Mouse (Mus musculus) thymus, adult 2 months (tissue): ENCODE measurements around the gene Casp3. TPM values are rescaled to one million over a fixed set of nuclear protein-coding genes. Genes with fewer than 3 reads are reported as not detected.

ENCODE experiments used
- DNase-seq: peaks from one replicate; pipeline ENCODE4 v3.0.0; 2021
- H3K27ac ChIP-seq: fragments of 200-500 bp; 2 replicates; pipeline ENCODE4 v1.5.1; 2012; ENCODE audit warnings: low read length, control low read depth; ENCODE audit not compliant: control insufficient read depth, insufficient read depth
- H3K27me3 ChIP-seq: fragments of 200-500 bp; 2 replicates; pipeline ENCODE4 v1.6.1; 2012; ENCODE audit warnings: mild to moderate bottlenecking, low read length, moderate library complexity, mixed read lengths; ENCODE audit not compliant: control insufficient read depth, insufficient read depth
- H3K36me3 ChIP-seq: fragments of 200-500 bp; 2 replicates; pipeline ENCODE4 v1.6.1; 2012; ENCODE audit warnings: mild to moderate bottlenecking, low read length, moderate library complexity; ENCODE audit not compliant: control insufficient read depth, insufficient read depth
- H3K4me1 ChIP-seq: fragments of 200-500 bp; replicated peaks from 2 replicates; pipeline ENCODE4 v1.6.1; 2012; ENCODE audit warnings: low read length; ENCODE audit not compliant: control insufficient read depth, insufficient read depth
- H3K4me3 ChIP-seq: fragments of 200-500 bp; 2 replicates; pipeline ENCODE4 v1.5.1; 2012; ENCODE audit warnings: mild to moderate bottlenecking, low read length, control low read depth, moderate library complexity; ENCODE audit not compliant: control insufficient read depth, insufficient read depth
- CTCF ChIP-seq: fragments of 200-500 bp; IDR thresholded peaks from 2 replicates; pipeline ENCODE4 v1.5.1; 2012; ENCODE audit warnings: mild to moderate bottlenecking, control low read depth, low read length, moderate library complexity, borderline replicate concordance; ENCODE audit not compliant: control insufficient read depth, poor library complexity, insufficient read depth; ENCODE audit errors: extremely low read depth
- POLR2A ChIP-seq: fragments of 200-500 bp; IDR thresholded peaks from 2 replicates; pipeline ENCODE4 v1.6.1; 2012; ENCODE audit warnings: mild to moderate bottlenecking, low read length, control low read depth, moderate library complexity; ENCODE audit not compliant: control insufficient read depth, poor library complexity, insufficient read depth; ENCODE audit errors: extremely low read depth
- WGBS: fragments of 180-500 bp; shearing (Covaris S2); methylation state at CpG from one replicate; pipeline ENCODE4 v1.1.7; 2018; 5-methylcytosine and 5-hydroxymethylcytosine counted together
- polyA plus RNA-seq: library from polyadenylated mRNA; depleted of rRNA; stranded (reverse); fragments of >200 nt; gene quantifications from 2 replicates; pipeline ENCODE4 v1.2.3, GENCODE M21; 2012; rRNA removed

Casp3 gene
- 13.0 and 14.7 TPM in 2 replicates for polyA plus RNA-seq

GRCm38 (mm10) chr8:46616879-46617689 lies at the start of gene Casp3, which contains the start of gene Primpol:
Gene Casp3, plus strand, starts transcription at chr8:46617291.
Gene Primpol, minus strand, starts transcription at chr8:46617212.
- Histone ChIP-seq H3K27me3 (no peaks in the 10 kb centered on the region), H3K4me3 (peak within 1 kb of the TSS; percentile 72)
- DNase-seq, result peak; percentile 95

GRCm38 (mm10) chr8:46567946-46568345 lies 49.1 kb upstream of the Casp3 start:
- H3K27me3 ChIP-seq, result no peaks in the 10 kb centered on the region
- 89% methylated on average over 8 of the region's 8 CpGs for WGBS
- H3K4me3 ChIP-seq, result no peak overlapping the region
- TF ChIP-seq POLR2A (no peak), CTCF (no peak)
- H3K4me1 ChIP-seq, result no peaks in the 10 kb centered on the region
- H3K36me3 ChIP-seq, result no peaks in the 10 kb centered on the region
- no peak for DNase-seq
- H3K27ac ChIP-seq, result no peak overlapping the region

More at GRCm38 (mm10) chr8:46616879-46617689, at the start of gene Casp3, which contains the start of gene Primpol:
- H3K27ac ChIP-seq, result peak within 1 kb of the TSS; percentile 32
- 0 out of 2 replicates have a peak, but pooled peaks have one; percentile 20 for TF ChIP-seq CTCF
- TF ChIP-seq POLR2A, result peak; percentile 71; the same call in 1 of the 2 replicates
- peaks cover 17% of the 10 kb centered on the region for H3K4me1 ChIP-seq
- H3K36me3 ChIP-seq, result no peaks in the 10 kb centered on the region
- 1% methylated on average over 53 of the region's 54 CpGs for WGBS

- WGBS, result 85% methylated on average over 2 of the region's 2 CpGs
- no peak overlapping the region for H3K27ac ChIP-seq
- H3K4me3 ChIP-seq, result no peak overlapping the region
- H3K4me1 ChIP-seq, result no peaks in the 10 kb centered on the region
- DNase-seq, result no peak
- TF ChIP-seq CTCF (no peak), POLR2A (no peak)
- H3K27me3 ChIP-seq, result no peaks in the 10 kb centered on the region
- no peaks in the 10 kb centered on the region for H3K36me3 ChIP-seq
Observed at GRCm38 (mm10) chr8:46568942-46569341, 48.1 kb upstream of the Casp3 start.

- TF ChIP-seq POLR2A, result no peak
- TF ChIP-seq CTCF, result no peak
- Histone ChIP-seq H3K27ac (no peak overlapping the region), H3K4me3 (no peak overlapping the region), H3K36me3 (peaks cover under 1% of the 10 kb centered on the region; the same call in 1 of the 2 replicates), H3K4me1 (no peaks in the 10 kb centered on the region), H3K27me3 (no peaks in the 10 kb centered on the region)
- no peak for DNase-seq
- 73% methylated on average over 19 of the region's 19 CpGs for WGBS
Observed at GRCm38 (mm10) chr8:46569659-46570441, 47.2 kb upstream of the Casp3 start.

- Histone ChIP-seq H3K27me3 (no peaks in the 10 kb centered on the region), H3K4me3 (no peak overlapping the region), H3K4me1 (no peaks in the 10 kb centered on the region), H3K36me3 (peaks cover 5% of the 10 kb centered on the region), H3K27ac (no peak overlapping the region)
- no peak for DNase-seq
- WGBS, result 96% methylated on average over 11 of the region's 14 CpGs
- TF ChIP-seq POLR2A (no peak), CTCF (no peak)
Observed at GRCm38 (mm10) chr8:46570673-46571072, 46.4 kb upstream of the Casp3 start.

DNA sequence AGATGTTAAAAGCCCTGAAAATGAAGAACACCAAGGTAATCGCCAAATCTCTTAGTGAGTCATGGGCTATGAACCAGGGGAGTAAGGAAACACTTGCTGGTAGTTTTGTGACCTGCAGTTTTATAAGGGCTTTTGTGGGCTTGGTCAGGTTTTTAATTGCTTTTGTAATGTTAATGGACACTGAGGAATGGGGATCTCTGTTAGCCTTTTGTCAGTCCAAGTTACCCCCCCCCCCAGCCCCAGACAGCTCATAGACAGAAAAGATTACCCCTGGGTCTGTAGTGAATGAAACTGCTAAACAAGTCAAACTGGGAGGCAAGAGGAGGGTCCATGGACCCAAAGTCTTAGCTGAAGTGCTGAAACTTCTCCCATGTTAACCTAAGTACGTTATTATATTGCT lies 43.6 kb upstream of the Casp3 start:
- H3K36me3 ChIP-seq, result peaks cover 22% of the 10 kb centered on the region
- WGBS, result 97% methylated on average over 2 of the region's 2 CpGs

More for the DNA sequence above, 43.6 kb upstream of the Casp3 start:
- Histone ChIP-seq H3K4me1 (no peaks in the 10 kb centered on the region), H3K4me3 (no peak overlapping the region), H3K27me3 (no peaks in the 10 kb centered on the region), H3K27ac (no peak overlapping the region)
- no peak for DNase-seq
- TF ChIP-seq CTCF (no peak), POLR2A (no peak)
